Mouse (Mus musculus) neural tube, embryonic 14.5 days (tissue): ENCODE results near the gene Ppwd1. TPM values are rescaled to one million over a fixed set of nuclear protein-coding genes. Genes with fewer than 3 reads are reported as not detected.
"Not testable (repeated sequence)": the region's sequence is repeated elsewhere in the genome, so short reads cannot be mapped to it uniquely, and the experiment has no call there.

ENCODE experiments used
- ATAC-seq: fragments of 200-750 bp; cut with Nextera tagmentation; 2 replicates; pipeline ENCODE4 v1.8.0; 2017; ENCODE audit warnings: low read depth, mild to moderate bottlenecking, moderate TSS enrichment, moderate library complexity
- H3K27ac ChIP-seq: fragments of 300-500 bp; sonication (generic); 2 replicates; pipeline ENCODE4 v1.5.1; 2014; ENCODE audit warnings: low read depth, mild to moderate bottlenecking, control low read depth, low read length, moderate library complexity, mixed read lengths
- H3K27me3 ChIP-seq: fragments of 300-500 bp; sonication (generic); 2 replicates; pipeline ENCODE4 v1.6.1; 2014; ENCODE audit warnings: low read length; ENCODE audit not compliant: control insufficient read depth, insufficient read depth
- H3K36me3 ChIP-seq: fragments of 300-500 bp; sonication (generic); 2 replicates; pipeline ENCODE4 v1.6.1; 2014; ENCODE audit warnings: low read length, mixed read lengths; ENCODE audit not compliant: control insufficient read depth, insufficient read depth
- H3K4me1 ChIP-seq: fragments of 300-500 bp; sonication (generic); 2 replicates; pipeline ENCODE4 v1.6.1; 2014; ENCODE audit warnings: low read length; ENCODE audit not compliant: control insufficient read depth, insufficient read depth
- H3K4me2 ChIP-seq: fragments of 300-500 bp; sonication (generic); 2 replicates; pipeline ENCODE4 v1.6.1; 2014; ENCODE audit warnings: mild to moderate bottlenecking, low read depth, low read length, control low read depth
- H3K4me3 ChIP-seq: fragments of 300-500 bp; sonication (generic); 2 replicates; pipeline ENCODE4 v1.5.1; 2014; ENCODE audit warnings: low read depth, low read length, control low read depth, mixed read lengths
- H3K9ac ChIP-seq: fragments of 300-500 bp; sonication (generic); replicated peaks from 2 replicates; pipeline ENCODE4 v1.6.1; 2014; ENCODE audit warnings: low read depth, mild to moderate bottlenecking, control low read depth, low read length, mixed read lengths
- H3K9me3 ChIP-seq: fragments of 300-500 bp; sonication (generic); 2 replicates; pipeline ENCODE4 v1.6.1; 2016; ENCODE audit warnings: low read length; ENCODE audit not compliant: control insufficient read depth
- WGBS: fragments of 180-500 bp; shearing (Covaris S2); extraction: QIAGEN DNeasy Blood & Tissue Kit; methylation state at CpG from one replicate; pipeline ENCODE4 v1.1.7; 2014; 5-methylcytosine and 5-hydroxymethylcytosine counted together
- polyA plus RNA-seq: library from polyadenylated mRNA; unstranded; fragments of >200 nt; fragmentation: Nextera tagmentation; extraction: Ambion mirVana; gene quantifications from 2 replicates; pipeline ENCODE4 v1.2.1, GENCODE M21; 2014

Ppwd1 gene
- polyA plus RNA-seq, result 8.3 and 8.5 TPM in 2 replicates

- peak within 1 kb of the TSS; percentile 75 for H3K4me2 ChIP-seq
- H3K4me3 ChIP-seq, result peak within 1 kb of the TSS; percentile 57
- H3K9ac ChIP-seq, result peak within 1 kb of the TSS; percentile 75
- H3K36me3 ChIP-seq, result no peaks in the 10 kb centered on the region
- WGBS, result under 1% methylated on average over 55 of the region's 55 CpGs
- peaks cover 7% of the 10 kb centered on the region for H3K4me1 ChIP-seq
- no peaks in the 10 kb centered on the region for H3K9me3 ChIP-seq
- ATAC-seq, result peak; percentile 100
- H3K27me3 ChIP-seq, result no peaks in the 10 kb centered on the region
- H3K27ac ChIP-seq, result peak within 1 kb of the TSS; percentile 90
These were observed at the start of gene Ppwd1, which contains the start of gene Cenpk for GRCm38 (mm10) chr13:104228384-104229066. Ppwd1 (minus strand) TSS chr13:104228843. Cenpk (plus strand) TSS chr13:104228611.

- 94% methylated on average over 3 of the region's 3 CpGs for WGBS
- H3K9ac ChIP-seq, result no peak overlapping the region
- no peaks in the 10 kb centered on the region for H3K9me3 ChIP-seq
- no peak for ATAC-seq
- no peak overlapping the region for H3K27ac ChIP-seq
- no peak overlapping the region for H3K4me2 ChIP-seq
- H3K4me1 ChIP-seq, result no peaks in the 10 kb centered on the region
- H3K4me3 ChIP-seq, result no peak overlapping the region
- H3K36me3 ChIP-seq, result no peaks in the 10 kb centered on the region
- no peaks in the 10 kb centered on the region for H3K27me3 ChIP-seq
These were observed 30.4 kb upstream of the Ppwd1 start for GRCm38 (mm10) chr13:104258997-104259396.

- 7% methylated on average over 15 of the region's 15 CpGs for WGBS
- peak; percentile 29 for ATAC-seq
- H3K4me2 ChIP-seq, result peak overlapping the region; percentile 75
- no peaks in the 10 kb centered on the region for H3K36me3 ChIP-seq
- no peaks in the 10 kb centered on the region for H3K27me3 ChIP-seq
- H3K9ac ChIP-seq, result peak overlapping the region; percentile 52; the same call in 1 of the 2 replicates
- H3K27ac ChIP-seq, result no peak overlapping the region
- peaks cover 7% of the 10 kb centered on the region for H3K4me1 ChIP-seq
- H3K4me3 ChIP-seq, result peak overlapping the region; percentile 57
- H3K9me3 ChIP-seq, result no peaks in the 10 kb centered on the region
These were observed 538 bp upstream of the Ppwd1 start for GRCm38 (mm10) chr13:104229181-104229580.

- WGBS, result 78% methylated on average over 3 of the region's 3 CpGs
- Histone ChIP-seq H3K36me3 (no peaks in the 10 kb centered on the region), H3K9me3 (no peaks in the 10 kb centered on the region), H3K27me3 (no peaks in the 10 kb centered on the region), H3K9ac (no peak overlapping the region), H3K27ac (no peak overlapping the region), H3K4me1 (peaks cover 7% of the 10 kb centered on the region), H3K4me3 (peak overlapping the region; percentile 57), H3K4me2 (peak overlapping the region; percentile 66)
- no peak for ATAC-seq
These were observed 1.2 kb downstream of the Ppwd1 start for GRCm38 (mm10) chr13:104227478-104227877.

GRCm38 (mm10) chr13:104204313-104204712, 24.3 kb downstream of the Ppwd1 start:
- no peaks in the 10 kb centered on the region for H3K27me3 ChIP-seq
- WGBS, result 64% methylated on average over 1 of the region's 1 CpGs
- no peaks in the 10 kb centered on the region for H3K4me1 ChIP-seq
- no peaks in the 10 kb centered on the region for H3K9me3 ChIP-seq
- peaks cover 12% of the 10 kb centered on the region for H3K36me3 ChIP-seq
- no peak overlapping the region for H3K27ac ChIP-seq
- no peak overlapping the region for H3K9ac ChIP-seq
- no peak overlapping the region for H3K4me2 ChIP-seq
- H3K4me3 ChIP-seq, result no peak overlapping the region
- no peak for ATAC-seq

- H3K36me3 ChIP-seq, result peaks cover 22% of the 10 kb centered on the region
- H3K9ac ChIP-seq, H3K4me3 ChIP-seq, ATAC-seq, H3K4me1 ChIP-seq, H3K4me2 ChIP-seq, H3K9me3 ChIP-seq, H3K27me3 ChIP-seq, H3K27ac ChIP-seq: not testable (repeated sequence)
These were observed 32.8 kb downstream of the Ppwd1 start for GRCm38 (mm10) chr13:104195891-104196290.

- Histone ChIP-seq H3K36me3 (peaks cover 21% of the 10 kb centered on the region), H3K4me3 (no peak overlapping the region), H3K9ac (no peak overlapping the region), H3K4me2 (no peak overlapping the region), H3K9me3 (no peaks in the 10 kb centered on the region), H3K27me3 (no peaks in the 10 kb centered on the region), H3K4me1 (no peaks in the 10 kb centered on the region), H3K27ac (no peak overlapping the region)
- no peak for ATAC-seq
- WGBS, result 91% methylated on average over 4 of the region's 4 CpGs
These were observed 41.3 kb downstream of the Ppwd1 start for GRCm38 (mm10) chr13:104187357-104187756.

GRCm38 (mm10) chr13:104179176-104179888, 49.3 kb downstream of the Ppwd1 start:
- H3K27me3 ChIP-seq, result no peaks in the 10 kb centered on the region
- WGBS, result 22% methylated on average over 13 of the region's 13 CpGs
- peak overlapping the region; percentile 62; the same call in 1 of the 2 replicates for H3K27ac ChIP-seq
- peaks cover 13% of the 10 kb centered on the region for H3K4me1 ChIP-seq
- ATAC-seq, result no peak; the same call in none of the 2 replicates
- peak overlapping the region; percentile 80 for H3K9ac ChIP-seq
- no peaks in the 10 kb centered on the region for H3K9me3 ChIP-seq
- no peaks in the 10 kb centered on the region; the same call in 1 of the 2 replicates for H3K36me3 ChIP-seq
- peak overlapping the region; percentile 96 for H3K4me3 ChIP-seq
- peak overlapping the region; percentile 71 for H3K4me2 ChIP-seq

- H3K4me1 ChIP-seq, result peaks cover 13% of the 10 kb centered on the region
- H3K4me2 ChIP-seq, result peak within 1 kb of the TSS; percentile 80
- peak; percentile 99 for ATAC-seq
- H3K4me3 ChIP-seq, result peak within 1 kb of the TSS; percentile 96
- WGBS, result 0% methylated on average over 38 of the region's 38 CpGs
- peak within 1 kb of the TSS; percentile 80 for H3K9ac ChIP-seq
- no peaks in the 10 kb centered on the region for H3K27me3 ChIP-seq
- H3K9me3 ChIP-seq, result no peaks in the 10 kb centered on the region
- H3K36me3 ChIP-seq, result no peaks in the 10 kb centered on the region; the same call in 1 of the 2 replicates
- peak within 1 kb of the TSS; percentile 62 for H3K27ac ChIP-seq
These were observed 50.0 kb downstream of the Ppwd1 start, which contains the start of gene Trim23 for GRCm38 (mm10) chr13:104178650-104179121. Trim23 (plus strand) TSS chr13:104178797.
